Mouse (Mus musculus) lung, adult 2 months (tissue): Measurements from ENCODE around the gene Fam187a. TPM values are rescaled to one million over a fixed set of nuclear protein-coding genes. Genes with fewer than 3 reads are reported as not detected.
A peak's percentile ranks its signal among the peaks of the same experiment; 100 is the strongest.

Experiments
- DNase-seq: peaks from one replicate; pipeline ENCODE4 v3.0.0; 2022
- H3K4me1 ChIP-seq: fragments of 200-500 bp; 2 replicates; pipeline ENCODE4 v1.6.1; 2011; ENCODE audit warnings: low read length; ENCODE audit not compliant: control insufficient read depth, insufficient read depth
- H3K4me3 ChIP-seq: fragments of 200-500 bp; replicated peaks from 2 replicates; pipeline ENCODE3; 2011; ENCODE audit warnings: low read depth, mild to moderate bottlenecking, control low read depth, low read length; ENCODE audit errors: extremely low read depth
- CTCF ChIP-seq: fragments of 200-500 bp; IDR thresholded peaks from 2 replicates; pipeline ENCODE4 v1.5.1; 2011; ENCODE audit warnings: mild to moderate bottlenecking, low read length, control low read depth; ENCODE audit not compliant: insufficient read depth
- POLR2A ChIP-seq: fragments of 200-500 bp; IDR thresholded peaks from 2 replicates; pipeline ENCODE4 v1.6.1; 2011; ENCODE audit warnings: low read depth, mild to moderate bottlenecking, control low read depth, low read length, borderline replicate concordance; ENCODE audit errors: extremely low read depth
- WGBS: fragments of 180-500 bp; shearing (Covaris S2); methylation state at CpG from one replicate; pipeline ENCODE4 v1.1.7; 2018; 5-methylcytosine and 5-hydroxymethylcytosine counted together
- polyA plus RNA-seq: library from polyadenylated mRNA; depleted of rRNA; stranded (reverse); fragments of >200 nt; gene quantifications from 2 replicates; pipeline ENCODE4 v1.2.3, GENCODE M21; 2012; rRNA removed

Fam187a gene
- polyA plus RNA-seq = 0.11 and 0.19 TPM in 2 replicates

- 53% methylated on average over 10 of the region's 10 CpGs for WGBS
- Histone ChIP-seq H3K4me3 (no peak within 1 kb of the TSS), H3K4me1 (0 out of 2 replicates have a peak, but pooled peaks cover 3% of the 10 kb centered on the region)
- DNase-seq = no peak
- TF ChIP-seq CTCF = no peak
- TF ChIP-seq POLR2A = no peak
These were observed at the start of gene Fam187a for GRCm38 (mm10) chr11:102884616-102885219. Fam187a (plus strand) TSS chr11:102885169.

DNA sequence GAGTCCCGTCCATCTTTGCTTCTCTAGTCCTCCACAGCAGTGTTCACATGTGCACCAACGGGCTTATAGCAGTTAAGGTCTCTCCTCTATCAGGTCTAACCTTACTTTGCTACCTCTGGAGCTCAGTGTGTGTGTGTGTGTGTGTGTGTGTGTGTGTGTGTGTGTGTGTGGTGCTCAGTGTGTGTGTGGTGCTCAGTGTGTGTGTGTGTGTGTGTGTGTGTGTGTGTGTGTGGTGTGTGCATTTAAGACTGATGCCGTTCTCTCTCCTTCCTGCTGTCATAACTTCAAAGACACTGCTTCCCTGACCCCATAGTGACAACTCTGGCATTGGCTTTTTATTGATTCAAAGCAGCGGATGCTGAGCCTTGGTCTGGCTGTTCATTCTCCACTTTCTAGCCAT lies 49.4 kb upstream of the Fam187a start, which contains the start of gene Higd1b:
Gene Higd1b (plus strand): TSS at position 301 of the 400 bp plus-strand sequence.
- Histone ChIP-seq H3K4me1 (no peaks in the 10 kb centered on the region), H3K4me3 (peak within 1 kb of the TSS; percentile 27)
- 63% methylated on average over 4 of the region's 4 CpGs for WGBS
- TF ChIP-seq POLR2A (no peak), CTCF (no peak)
- DNase-seq = no peak

DNA sequence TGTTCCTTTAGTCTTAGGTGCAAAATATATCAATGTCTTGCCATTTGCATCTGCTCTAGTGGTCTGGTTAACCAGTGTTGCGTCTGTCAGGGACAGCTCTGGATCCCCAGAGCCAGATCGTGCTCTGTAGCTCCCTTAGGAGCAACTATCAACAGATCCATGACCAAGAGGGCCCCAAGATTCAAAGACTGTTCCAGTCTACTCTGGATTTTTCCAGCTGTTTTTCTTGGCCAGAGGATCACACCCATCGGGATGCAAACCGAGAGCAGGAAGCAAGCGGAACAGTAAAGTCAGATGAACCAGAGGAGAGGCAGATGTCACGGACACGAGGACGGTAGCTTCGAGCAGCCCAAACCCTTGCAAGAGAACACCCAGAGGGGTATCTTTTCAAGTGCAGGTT lies 48.8 kb upstream of the Fam187a start:
- TF ChIP-seq POLR2A (no peak), CTCF (no peak)
- WGBS = 80% methylated on average over 9 of the region's 9 CpGs

GRCm38 (mm10) chr11:102837385-102837784 lies 47.6 kb upstream of the Fam187a start:
- peak overlapping the region; percentile 42 for H3K4me3 ChIP-seq
- no peaks in the 10 kb centered on the region for H3K4me1 ChIP-seq
- WGBS = 84% methylated on average over 1 of the region's 1 CpGs
- no peak for TF ChIP-seq POLR2A
- no peak for TF ChIP-seq CTCF
- no peak for DNase-seq

More for the DNA sequence above, 48.8 kb upstream of the Fam187a start:
- Histone ChIP-seq H3K4me3 (peak overlapping the region; percentile 22), H3K4me1 (no peaks in the 10 kb centered on the region)
- DNase-seq = no peak

- 85% methylated on average over 2 of the region's 2 CpGs for WGBS
- no peak overlapping the region for H3K4me3 ChIP-seq
- TF ChIP-seq POLR2A (peak; percentile 44; the same call in 1 of the 2 replicates), CTCF (no peak)
- no peaks in the 10 kb centered on the region for H3K4me1 ChIP-seq
- DNase-seq = no peak
These were observed 46.8 kb upstream of the Fam187a start for GRCm38 (mm10) chr11:102838126-102838525.

DNA sequence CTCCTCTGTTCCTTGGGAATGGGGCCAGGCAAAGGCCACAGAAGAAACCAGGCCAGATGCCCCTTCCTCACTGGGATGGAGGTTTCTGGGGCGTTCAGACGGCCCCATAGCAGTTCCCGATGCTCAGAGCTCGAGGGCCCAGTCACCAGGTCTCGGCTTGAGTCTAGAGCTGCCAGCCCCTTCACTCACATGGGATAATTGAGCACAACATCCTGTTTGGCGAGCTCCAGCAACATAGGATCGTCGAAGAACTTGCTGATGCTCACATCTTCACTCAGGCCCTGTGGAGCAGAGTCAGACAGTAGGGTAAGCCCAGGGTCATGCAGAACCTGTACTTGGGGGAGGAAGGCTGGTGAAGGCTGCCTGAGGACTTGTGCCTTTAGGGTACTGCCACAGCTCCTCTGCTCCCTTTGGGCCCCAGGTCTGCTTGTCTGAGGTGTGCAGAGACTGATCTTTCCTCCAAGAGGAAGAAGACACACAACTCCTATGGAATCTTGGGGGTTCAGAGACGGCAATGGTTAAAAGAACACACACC lies 46.3 kb upstream of the Fam187a start:
- no peak for TF ChIP-seq POLR2A
- TF ChIP-seq CTCF = no peak
- 82% methylated on average over 9 of the region's 9 CpGs for WGBS
- no peak for DNase-seq
- Histone ChIP-seq H3K4me1 (no peaks in the 10 kb centered on the region), H3K4me3 (peak overlapping the region; percentile 21)

DNA sequence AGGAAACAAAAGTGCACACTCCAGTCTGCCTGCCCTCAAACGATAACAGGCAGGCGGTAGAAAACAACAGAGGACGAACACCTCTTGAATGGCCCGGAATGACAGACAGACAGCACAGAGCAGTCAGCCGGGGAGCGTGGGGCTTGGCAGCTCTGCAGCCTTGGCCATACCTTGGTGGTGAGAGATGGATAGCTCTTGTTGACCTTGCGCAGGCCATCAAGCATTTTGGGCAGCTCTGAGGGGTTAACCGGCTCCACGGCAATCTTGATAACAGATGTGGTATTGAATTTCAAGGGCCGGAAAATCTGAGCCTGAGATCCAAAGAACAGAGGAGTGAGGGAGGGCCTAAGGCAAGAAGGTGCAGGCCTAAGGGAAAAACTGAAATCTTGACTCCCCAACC lies 39.0 kb upstream of the Fam187a start:
- DNase-seq = no peak
- TF ChIP-seq POLR2A (no peak), CTCF (no peak)
- H3K4me3 ChIP-seq = no peak overlapping the region
- H3K4me1 ChIP-seq = no peaks in the 10 kb centered on the region
- 68% methylated on average over 10 of the region's 10 CpGs for WGBS

- peak; percentile 66 for DNase-seq
- 67% methylated on average over 5 of the region's 5 CpGs for WGBS
These were observed 33.1 kb upstream of the Fam187a start for GRCm38 (mm10) chr11:102851883-102852282.

DNA sequence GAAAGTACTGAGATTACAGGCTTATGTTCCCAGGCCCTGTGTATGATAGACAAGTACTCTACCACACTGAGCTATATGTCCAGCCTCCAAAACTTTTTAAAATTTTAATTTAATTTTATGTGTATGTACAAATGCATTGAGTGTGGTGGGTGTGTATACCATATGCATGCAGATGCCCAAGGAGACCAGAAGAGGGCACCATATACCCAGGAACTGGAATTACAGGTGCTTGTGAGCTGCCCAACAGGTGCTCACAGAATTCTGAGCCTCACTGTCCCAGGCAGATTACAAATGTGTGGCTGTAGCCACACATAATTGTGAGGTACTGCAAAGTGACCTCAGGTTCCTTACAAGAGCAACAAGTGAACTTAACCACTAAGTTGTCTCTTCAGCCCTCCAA lies 31.2 kb upstream of the Fam187a start:
- Histone ChIP-seq H3K4me3 (no peak overlapping the region), H3K4me1 (no peaks in the 10 kb centered on the region)
- no peak for TF ChIP-seq POLR2A
- TF ChIP-seq CTCF = no peak
- no peak for DNase-seq

More at GRCm38 (mm10) chr11:102851883-102852282, 33.1 kb upstream of the Fam187a start:
- TF ChIP-seq CTCF = peak; percentile 84
- TF ChIP-seq POLR2A = no peak
- Histone ChIP-seq H3K4me3 (no peak overlapping the region), H3K4me1 (no peaks in the 10 kb centered on the region)

DNA sequence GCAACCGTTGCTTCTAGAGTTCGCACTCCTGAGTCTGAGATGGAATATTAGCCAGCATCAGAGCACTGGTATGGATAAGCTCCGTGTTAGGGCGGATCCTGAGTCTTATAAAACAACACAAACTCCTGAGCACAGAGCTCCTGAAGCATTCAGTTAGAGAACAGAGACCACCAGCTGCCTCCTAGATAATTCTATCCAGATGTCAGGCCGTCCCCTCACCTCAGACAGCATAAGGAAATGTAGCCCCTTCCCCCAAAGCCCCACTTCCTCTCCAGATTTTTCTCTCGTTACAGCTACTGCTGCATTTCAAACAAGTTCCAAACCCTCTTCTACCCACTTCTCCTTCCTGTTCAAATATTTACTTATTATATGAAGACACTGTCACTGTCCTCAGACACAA lies 29.0 kb upstream of the Fam187a start:
- Histone ChIP-seq H3K4me3 (no peak overlapping the region), H3K4me1 (no peaks in the 10 kb centered on the region)
- no peak for DNase-seq
- 77% methylated on average over 6 of the region's 6 CpGs for WGBS
- TF ChIP-seq CTCF (no peak), POLR2A (no peak)
